Mouse (Mus musculus) bone marrow, adult 2 months (tissue): ENCODE data around the gene Ninj1. TPM values are rescaled to one million over a fixed set of nuclear protein-coding genes. Genes with fewer than 3 reads are reported as not detected.

Source experiments
- H3K27ac ChIP-seq: fragments of 200-500 bp; 2 replicates; pipeline ENCODE4 v1.5.1; 2012; ENCODE audit warnings: low read depth, mild to moderate bottlenecking, control low read depth, inconsistent platforms, low read length; ENCODE audit not compliant: control insufficient read depth, poor library complexity, insufficient read depth
- H3K4me1 ChIP-seq: fragments of 200-500 bp; 2 replicates; pipeline ENCODE4 v1.6.1; 2011; ENCODE audit warnings: low read length; ENCODE audit not compliant: control insufficient read depth, insufficient read depth
- H3K4me3 ChIP-seq: fragments of 200-500 bp; replicated peaks from 2 replicates; pipeline ENCODE3; 2011; ENCODE audit warnings: mild to moderate bottlenecking, low read depth, low read length, control low read depth; ENCODE audit not compliant: control insufficient read depth
- CTCF ChIP-seq: fragments of 200-500 bp; IDR thresholded peaks from 2 replicates; pipeline ENCODE4 v1.5.1; 2011; ENCODE audit warnings: low read length, control low read depth; ENCODE audit not compliant: control insufficient read depth, insufficient read depth
- POLR2A ChIP-seq: fragments of 200-500 bp; IDR thresholded peaks from 2 replicates; pipeline ENCODE4 v1.6.1; 2011; ENCODE audit warnings: low read depth, mild to moderate bottlenecking, control low read depth, low read length, borderline replicate concordance; ENCODE audit not compliant: control insufficient read depth
- WGBS: fragments of 180-500 bp; shearing (Covaris S2); methylation state at CpG from one replicate; pipeline ENCODE4 v1.1.7; 2018; 5-methylcytosine and 5-hydroxymethylcytosine counted together
- polyA plus RNA-seq: library from polyadenylated mRNA; stranded (reverse); fragments of >200 nt; gene quantifications from 2 replicates; pipeline ENCODE4 v1.2.4, GENCODE M21; 2011; ENCODE audit warnings: low replicate concordance; ENCODE audit not compliant: missing spikeins, insufficient read depth, insufficient read length

Gene Ninj1
- polyA plus RNA-seq, 1 experiment, result 36.6 TPM

- TF ChIP-seq POLR2A (no peak), CTCF (no peak)
- Histone ChIP-seq H3K27ac (no peak overlapping the region), H3K4me3 (no peak overlapping the region), H3K4me1 (no peaks in the 10 kb centered on the region)
- 1% methylated on average over 89 of the region's 98 CpGs for WGBS
Observed at GRCm38 (mm10) chr13:49147007-49147857, 40.1 kb upstream of the Ninj1 start.

- under 1% methylated on average over 43 of the region's 43 CpGs for WGBS
- H3K4me3 ChIP-seq, result no peak within 1 kb of the TSS
Observed at GRCm38 (mm10) chr13:49147858-49148226, 39.4 kb upstream of the Ninj1 start, which contains the start of gene Wnk2. Gene Wnk2 (minus strand): TSS chr13:49148014.

GRCm38 (mm10) chr13:49148687-49149086, 38.6 kb upstream of the Ninj1 start:
- WGBS, result 82% methylated on average over 4 of the region's 4 CpGs
- no peak for TF ChIP-seq CTCF
- Histone ChIP-seq H3K4me1 (no peaks in the 10 kb centered on the region), H3K4me3 (no peak overlapping the region), H3K27ac (no peak overlapping the region)

More at GRCm38 (mm10) chr13:49147858-49148226, 39.4 kb upstream of the Ninj1 start, which contains the start of gene Wnk2:
- Histone ChIP-seq H3K4me1 (no peaks in the 10 kb centered on the region), H3K27ac (no peak within 1 kb of the TSS)
- no peak for TF ChIP-seq CTCF
- TF ChIP-seq POLR2A, result no peak

GRCm38 (mm10) chr13:49154028-49154427, 33.3 kb upstream of the Ninj1 start:
- H3K27ac ChIP-seq, result no peak overlapping the region
- H3K4me3 ChIP-seq, result no peak overlapping the region
- TF ChIP-seq POLR2A, result no peak
- 76% methylated on average over 10 of the region's 10 CpGs for WGBS
- no peaks in the 10 kb centered on the region for H3K4me1 ChIP-seq

- Histone ChIP-seq H3K27ac (no peak overlapping the region), H3K4me1 (no peaks in the 10 kb centered on the region), H3K4me3 (no peak overlapping the region)
- no peak for TF ChIP-seq CTCF
- no peak for TF ChIP-seq POLR2A
- WGBS, result 76% methylated on average over 7 of the region's 7 CpGs
Observed at GRCm38 (mm10) chr13:49154621-49155020, 32.7 kb upstream of the Ninj1 start.

- Histone ChIP-seq H3K27ac (no peak overlapping the region), H3K4me3 (no peak overlapping the region), H3K4me1 (no peaks in the 10 kb centered on the region)
- no peak for TF ChIP-seq POLR2A
- peak; percentile 33; the same call in 1 of the 2 replicates for TF ChIP-seq CTCF
- 69% methylated on average over 4 of the region's 4 CpGs for WGBS
Observed at GRCm38 (mm10) chr13:49156645-49157044, 30.6 kb upstream of the Ninj1 start.

GRCm38 (mm10) chr13:49158040-49158713, 29.1 kb upstream of the Ninj1 start:
- Histone ChIP-seq H3K4me3 (no peak overlapping the region), H3K4me1 (peaks cover 2% of the 10 kb centered on the region; the same call in 1 of the 2 replicates), H3K27ac (no peak overlapping the region)
- no peak for TF ChIP-seq CTCF
- TF ChIP-seq POLR2A, result no peak
- 73% methylated on average over 10 of the region's 10 CpGs for WGBS

GRCm38 (mm10) chr13:49161236-49161635, 26.0 kb upstream of the Ninj1 start:
- no peak overlapping the region for H3K27ac ChIP-seq
- no peak overlapping the region for H3K4me3 ChIP-seq
- WGBS, result 42% methylated on average over 2 of the region's 2 CpGs
- no peak for TF ChIP-seq POLR2A
- no peak for TF ChIP-seq CTCF
- H3K4me1 ChIP-seq, result peaks cover 2% of the 10 kb centered on the region; the same call in 1 of the 2 replicates

- under 1% methylated on average over 4 of the region's 4 CpGs for WGBS
- Histone ChIP-seq H3K4me3 (no peak overlapping the region), H3K4me1 (peaks cover 2% of the 10 kb centered on the region; the same call in 1 of the 2 replicates), H3K27ac (no peak overlapping the region)
- TF ChIP-seq POLR2A (no peak), CTCF (no peak)
Observed at GRCm38 (mm10) chr13:49162722-49163121, 24.6 kb upstream of the Ninj1 start.
